Mouse (Mus musculus) CH12.LX (cell line): ENCODE data around the gene U2af1l4. TPM values are rescaled to one million over a fixed set of nuclear protein-coding genes. Genes with fewer than 3 reads are reported as not detected.

ENCODE experiments used
- DNase-seq: peaks from one replicate; pipeline ENCODE4 v3.0.0-alpha.2; 2013; ENCODE audit errors: extremely low read depth
- H3K27ac ChIP-seq: 2 replicates; pipeline ENCODE4 v1.5.1; 2012; ENCODE audit warnings: low read depth, mild to moderate bottlenecking, control low read depth, moderate library complexity; ENCODE audit not compliant: insufficient read depth
- H3K27me3 ChIP-seq: replicated peaks from 2 replicates; pipeline ENCODE3; 2012; ENCODE audit warnings: inconsistent platforms
- H3K36me3 ChIP-seq, 2 experiments: replicated peaks in 1 of 2; 2 replicates each; pipeline versions ENCODE3 to v1.6.1; 2012; ENCODE audit warnings: inconsistent platforms in 1 of 2, low read length in 1 of 2, mild to moderate bottlenecking in 1 of 2, mixed read lengths in 1 of 2, moderate library complexity in 1 of 2; ENCODE audit not compliant: control insufficient read depth in 1 of 2, insufficient read depth in 1 of 2
- H3K4me1 ChIP-seq, 2 experiments: 2 replicates each; pipeline ENCODE4 v1.6.1; 2012; ENCODE audit warnings: inconsistent platforms in 1 of 2, moderate library complexity in 1 of 2; ENCODE audit not compliant: insufficient read depth in 2 of 2, control insufficient read depth in 1 of 2
- H3K4me2 ChIP-seq: 2 replicates; pipeline ENCODE4 v1.6.1; 2012; ENCODE audit warnings: low read depth, mild to moderate bottlenecking, control low read depth; ENCODE audit not compliant: poor library complexity, insufficient read depth, severe bottlenecking
- H3K4me3 ChIP-seq, 3 experiments: fragments of 150-350 bp in 1 of 3; sonication (generic) in 1 of 3; replicated peaks in 1 of 3; 2 replicates each; pipeline versions ENCODE3 to v1.5.1; 2011 to 2012; ENCODE audit warnings: low read depth in 2 of 3, low read length in 2 of 3, mild to moderate bottlenecking in 2 of 3, moderate library complexity in 2 of 3, control low read depth in 1 of 3, improper control_type of control experiment in 1 of 3, inconsistent platforms in 1 of 3, mixed read lengths in 1 of 3; ENCODE audit not compliant: poor library complexity in 1 of 3
- H3K79me2 ChIP-seq: replicated peaks from 2 replicates; pipeline ENCODE4 v1.6.1; 2012; ENCODE audit warnings: mild to moderate bottlenecking, moderate library complexity; ENCODE audit not compliant: control insufficient read depth, poor library complexity, insufficient read depth, severe bottlenecking; ENCODE audit errors: extremely low read depth
- H3K9ac ChIP-seq: 2 replicates; pipeline ENCODE4 v1.6.1; 2012; ENCODE audit warnings: low read depth, mild to moderate bottlenecking, control low read depth, moderate library complexity; ENCODE audit not compliant: insufficient read depth
- H3K9me3 ChIP-seq: replicated peaks from 2 replicates; pipeline ENCODE3; 2012; ENCODE audit warnings: low read length, inconsistent platforms, mixed read lengths
- E2F4 ChIP-seq: IDR thresholded peaks from 2 replicates; pipeline ENCODE4 v1.6.1; 2011; ENCODE audit warnings: low read depth, low read length, improper control_type of control experiment; ENCODE audit not compliant: insufficient replicate concordance
- ELF1 ChIP-seq: IDR thresholded peaks from 2 replicates; pipeline ENCODE4 v1.6.1; 2014; ENCODE audit warnings: low read depth, mild to moderate bottlenecking, inconsistent platforms, low read length, improper control_type of control experiment
- EP300 ChIP-seq: IDR thresholded peaks from 2 replicates; pipeline ENCODE4 v1.6.1; 2011; ENCODE audit warnings: low read length, improper control_type of control experiment
- ETS1 ChIP-seq: conservative IDR thresholded peaks from 2 replicates; pipeline ENCODE4 v1.6.1; 2012; ENCODE audit warnings: low read depth, mild to moderate bottlenecking, inconsistent platforms, low read length, improper control_type of control experiment, moderate library complexity
- GABPA ChIP-seq: IDR thresholded peaks from 2 replicates; pipeline ENCODE4 v1.6.1; 2012; ENCODE audit warnings: low read depth, low read length, improper control_type of control experiment, inconsistent platforms; ENCODE audit not compliant: insufficient replicate concordance
- HCFC1 ChIP-seq: IDR thresholded peaks from 2 replicates; pipeline ENCODE4 v1.6.1; 2012; ENCODE audit warnings: low read depth, mild to moderate bottlenecking, inconsistent platforms, low read length, improper control_type of control experiment
- IRF4 ChIP-seq: IDR thresholded peaks from 2 replicates; pipeline ENCODE4 v1.6.1; 2014; ENCODE audit warnings: low read depth, mild to moderate bottlenecking, inconsistent platforms, low read length, improper control_type of control experiment
- JUND ChIP-seq: conservative IDR thresholded peaks from 2 replicates; pipeline ENCODE4 v1.6.1; 2011; ENCODE audit warnings: low read depth, low read length, improper control_type of control experiment
- MAFK ChIP-seq: IDR thresholded peaks from 2 replicates; pipeline ENCODE4 v1.6.1; 2011; ENCODE audit warnings: low read length, improper control_type of control experiment; ENCODE audit not compliant: insufficient replicate concordance
- MAX ChIP-seq: IDR thresholded peaks from 2 replicates; pipeline ENCODE4 v1.6.1; 2011; ENCODE audit warnings: low read length, improper control_type of control experiment
- MEF2A ChIP-seq: IDR thresholded peaks from 2 replicates; pipeline ENCODE4 v1.6.1; 2014; ENCODE audit warnings: low read depth, mild to moderate bottlenecking, inconsistent platforms, low read length, improper control_type of control experiment, borderline replicate concordance
- MXI1 ChIP-seq: IDR thresholded peaks from 2 replicates; pipeline ENCODE4 v1.6.1; 2011; ENCODE audit warnings: mild to moderate bottlenecking, low read depth, low read length, improper control_type of control experiment
- MYC ChIP-seq: IDR thresholded peaks from 2 replicates; pipeline ENCODE4 v1.6.1; 2011; ENCODE audit warnings: low read depth, mild to moderate bottlenecking, improper control_type of control experiment, low read length
- NRF1 ChIP-seq: IDR thresholded peaks from 2 replicates; pipeline ENCODE4 v1.6.1; 2014; ENCODE audit warnings: low read depth, mild to moderate bottlenecking, inconsistent platforms, low read length, improper control_type of control experiment, moderate library complexity
- POLR2A ChIP-seq: IDR thresholded peaks from 2 replicates; pipeline ENCODE4 v1.6.1; 2011; ENCODE audit warnings: low read depth, mild to moderate bottlenecking, improper control_type of control experiment, low read length
- POLR2AphosphoS2 ChIP-seq: IDR thresholded peaks from 2 replicates; pipeline ENCODE4 v1.6.1; 2011; ENCODE audit warnings: low read depth, low read length, improper control_type of control experiment
- RAD21 ChIP-seq: IDR thresholded peaks from 2 replicates; pipeline ENCODE4 v1.6.1; 2011; ENCODE audit warnings: low read depth, mild to moderate bottlenecking, low read length, improper control_type of control experiment, moderate library complexity
- SIN3A ChIP-seq: IDR thresholded peaks from 2 replicates; pipeline ENCODE4 v1.6.1; 2012; ENCODE audit warnings: low read length, improper control_type of control experiment, inconsistent platforms
- SMC3 ChIP-seq: IDR thresholded peaks from 2 replicates; pipeline ENCODE4 v1.6.1; 2011; ENCODE audit warnings: low read depth, low read length, improper control_type of control experiment
- TBP ChIP-seq: conservative IDR thresholded peaks from 2 replicates; pipeline ENCODE4 v1.6.1; 2011; ENCODE audit warnings: low read depth, low read length, improper control_type of control experiment
- TCF12 ChIP-seq: IDR thresholded peaks from 2 replicates; pipeline ENCODE4 v1.6.1; 2014; ENCODE audit warnings: low read depth, mild to moderate bottlenecking, inconsistent platforms, low read length, improper control_type of control experiment
- UBTF ChIP-seq: IDR thresholded peaks from 2 replicates; pipeline ENCODE4 v1.6.1; 2012; ENCODE audit warnings: low read depth, mild to moderate bottlenecking, inconsistent platforms, low read length, improper control_type of control experiment, moderate library complexity
- ZMIZ1 ChIP-seq: IDR thresholded peaks from 2 replicates; pipeline ENCODE4 v1.6.1; 2012; ENCODE audit warnings: low read depth, mild to moderate bottlenecking, inconsistent platforms, low read length, improper control_type of control experiment
- ZNF384 ChIP-seq: IDR thresholded peaks from 2 replicates; pipeline ENCODE4 v1.6.1; 2012; ENCODE audit warnings: low read depth, low read length, improper control_type of control experiment, inconsistent platforms
- dilution Hi-C: fragments of 300-500 bp; cut with MboI; formaldehyde crosslinking; loops from 2 replicates; pipeline ENCODE4 v1.14.3; 2020; ENCODE audit warnings: low sequenced_read_pairs; ENCODE audit not compliant: extremely low pct_unique_long_range_greater_than_20kb, extremely low pct_ligation_motif_present
- in situ Hi-C: fragments of 300-500 bp; cut with MboI; formaldehyde crosslinking; loops from 3 replicates; pipeline ENCODE4 v1.14.3; 2019; ENCODE audit warnings: low sequenced_read_pairs, low pct_ligation_motif_present, low pct_unique_long_range_greater_than_20kb, mixed read lengths
- polyA plus RNA-seq: library from polyadenylated mRNA; unstranded; fragments of >175 nt; gene quantifications from 2 replicates; pipeline ENCODE4 v1.2.1, GENCODE M21; 2012; ENCODE audit warnings: low read depth; ENCODE audit not compliant: insufficient read length
- total RNA-seq, 2 experiments: library from RNA; depleted of rRNA; stranded (reverse); fragments of 300-350 nt in 1 of 2; fragments of >200 nt in 1 of 2; gene quantifications; 2 replicates each; pipeline ENCODE4 v1.2.3; 2012 to 2014

Gene U2af1l4
- total and polyA plus RNA-seq, 3 experiments = 51.5 to 60.8 (median 56.7) TPM

GRCm38 (mm10) chr7:30585170-30585569 lies 22.1 kb downstream of the U2af1l4 start:
- no peaks in the 10 kb centered on the region for H3K9me3 ChIP-seq
- in situ Hi-C loops = no loop called here
- DNase-seq = no peak
- TF ChIP-seq E2F4 (no peak), MXI1 (no peak), ELF1 (no peak), IRF4 (no peak), MYC (no peak), MEF2A (no peak), ZNF384 (no peak), POLR2AphosphoS2 (no peak), EP300 (no peak)
- H3K36me3 ChIP-seq = peaks cover 67 to 74% of the 10 kb centered on the region in 2 experiments
- no peak overlapping the region for H3K4me3 ChIP-seq
- no peak overlapping the region for H3K27ac ChIP-seq
- dilution Hi-C loops = no loop called here
- H3K4me2 ChIP-seq = no peak overlapping the region
- no peak overlapping the region for H3K9ac ChIP-seq
- H3K4me1 ChIP-seq = peaks cover 3 to 18% of the 10 kb centered on the region in 2 experiments; a peak in 3 of 4 replicates
- no peaks in the 10 kb centered on the region for H3K27me3 ChIP-seq
- H3K79me2 ChIP-seq = peaks cover 31% of the 10 kb centered on the region

DNA sequence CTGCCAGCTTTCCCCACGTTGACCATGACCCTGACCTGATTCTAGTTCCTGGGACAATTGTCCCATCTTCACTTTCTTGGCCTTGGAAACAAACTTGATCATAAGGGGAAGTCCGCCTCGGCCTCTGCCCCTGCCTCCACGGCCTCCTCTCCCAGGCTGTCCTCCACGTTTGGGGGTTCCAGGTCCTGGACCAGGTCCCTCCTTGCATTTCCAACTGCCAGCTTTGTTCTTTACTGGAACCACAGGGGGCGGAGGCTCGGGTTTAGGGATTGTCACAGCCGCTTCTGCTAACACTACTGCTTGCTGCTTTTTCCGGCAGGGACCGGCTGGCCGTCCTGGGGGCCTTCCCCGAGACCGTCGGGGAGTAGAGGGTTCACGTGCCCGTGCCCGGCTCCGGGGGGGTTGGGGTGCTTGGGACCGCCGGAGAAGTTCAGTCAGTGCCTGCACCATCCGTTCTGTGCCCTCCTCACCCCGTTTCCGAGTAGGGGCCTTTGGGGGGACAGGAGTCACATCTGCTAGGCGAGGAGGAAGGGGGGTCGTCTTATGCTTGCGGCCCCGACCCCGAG lies 23.4 kb downstream of the U2af1l4 start:
- peaks cover 3 to 21% of the 10 kb centered on the region in 2 experiments; a peak in 3 of 4 replicates for H3K4me1 ChIP-seq
- no peak for DNase-seq
- no peak overlapping the region for H3K4me3 ChIP-seq
- H3K27me3 ChIP-seq = no peaks in the 10 kb centered on the region
- H3K27ac ChIP-seq = no peak overlapping the region
- peaks cover 55 to 71% of the 10 kb centered on the region in 2 experiments for H3K36me3 ChIP-seq
- in situ Hi-C loops (no loop called here), dilution Hi-C loops (no loop called here)
- no peaks in the 10 kb centered on the region for H3K9me3 ChIP-seq
- no peak overlapping the region for H3K9ac ChIP-seq
- peaks cover 45% of the 10 kb centered on the region for H3K79me2 ChIP-seq
- H3K4me2 ChIP-seq = peak overlapping the region; percentile 72; the same call in 1 of the 2 replicates
- TF ChIP-seq POLR2A = no peak
- no peak for TF ChIP-seq TBP
- TF ChIP-seq MYC = no peak
- TF ChIP-seq HCFC1 = no peak
- TF ChIP-seq MXI1 = no peak
- TF ChIP-seq IRF4 = no peak
- no peak for TF ChIP-seq ETS1
- no peak for TF ChIP-seq MAX
- TF ChIP-seq RAD21 = no peak
- TF ChIP-seq E2F4 = no peak
- TF ChIP-seq MAFK = no peak
- TF ChIP-seq UBTF = no peak
- TF ChIP-seq GABPA = no peak
- TF ChIP-seq ZMIZ1 = no peak
- no peak for TF ChIP-seq NRF1
- TF ChIP-seq JUND = no peak
- TF ChIP-seq TCF12 = no peak
- TF ChIP-seq POLR2AphosphoS2 = no peak
- no peak for TF ChIP-seq SMC3
- TF ChIP-seq SIN3A = no peak
- TF ChIP-seq, all 38 proteins: peak for 0
